Mouse (Mus musculus) forebrain, embryonic 16.5 days (tissue): ENCODE measurements around the gene Immp1l. TPM values are rescaled to one million over a fixed set of nuclear protein-coding genes. Genes with fewer than 3 reads are reported as not detected.
A peak's percentile ranks its signal among the peaks of the same experiment; 100 is the strongest.

Experiments used
- ATAC-seq: fragments of 200-750 bp; cut with Nextera tagmentation; 2 replicates; pipeline ENCODE4 v1.8.0; 2017; ENCODE audit warnings: mild to moderate bottlenecking, moderate library complexity
- H3K27ac ChIP-seq: fragments of 300-500 bp; sonication (generic); 2 replicates; pipeline ENCODE4 v1.5.1; 2014; ENCODE audit warnings: low read length, control low read depth
- H3K27me3 ChIP-seq: fragments of 300-500 bp; sonication (generic); replicated peaks from 2 replicates; pipeline ENCODE4 v1.6.1; 2014; ENCODE audit warnings: low read length; ENCODE audit not compliant: control insufficient read depth, insufficient read depth
- H3K36me3 ChIP-seq: fragments of 300-500 bp; sonication (generic); 2 replicates; pipeline ENCODE4 v1.6.1; 2014; ENCODE audit not compliant: control insufficient read depth, insufficient read depth
- H3K4me1 ChIP-seq: fragments of 300-500 bp; sonication (generic); replicated peaks from 2 replicates; pipeline ENCODE4 v1.6.1; 2014; ENCODE audit warnings: low read length; ENCODE audit not compliant: control insufficient read depth, insufficient read depth
- H3K4me2 ChIP-seq: fragments of 300-500 bp; sonication (generic); 2 replicates; pipeline ENCODE4 v1.6.1; 2014; ENCODE audit warnings: mild to moderate bottlenecking, low read length, control low read depth
- H3K4me3 ChIP-seq: fragments of 300-500 bp; sonication (generic); replicated peaks from 2 replicates; pipeline ENCODE4 v1.5.1; 2014; ENCODE audit warnings: mild to moderate bottlenecking, low read length, control low read depth
- H3K9ac ChIP-seq: fragments of 300-500 bp; sonication (generic); replicated peaks from 2 replicates; pipeline ENCODE4 v1.6.1; 2014; ENCODE audit warnings: low read depth, low read length, control low read depth
- H3K9me3 ChIP-seq: fragments of 300-500 bp; sonication (generic); 2 replicates; pipeline ENCODE4 v1.6.1; 2016; ENCODE audit warnings: low read length; ENCODE audit not compliant: control insufficient read depth
- WGBS: fragments of 180-500 bp; shearing (Covaris S2); extraction: QIAGEN DNeasy Blood & Tissue Kit; methylation state at CpG from one replicate; pipeline ENCODE4 v1.1.7; 2014; 5-methylcytosine and 5-hydroxymethylcytosine counted together
- polyA plus RNA-seq: library from polyadenylated mRNA; unstranded; fragments of >200 nt; fragmentation: Nextera tagmentation; extraction: Ambion mirVana; gene quantifications from 2 replicates; pipeline ENCODE4 v1.2.1, GENCODE M21; 2015

Immp1l gene
- polyA plus RNA-seq, result 99.9 and 115 TPM in 2 replicates

DNA sequence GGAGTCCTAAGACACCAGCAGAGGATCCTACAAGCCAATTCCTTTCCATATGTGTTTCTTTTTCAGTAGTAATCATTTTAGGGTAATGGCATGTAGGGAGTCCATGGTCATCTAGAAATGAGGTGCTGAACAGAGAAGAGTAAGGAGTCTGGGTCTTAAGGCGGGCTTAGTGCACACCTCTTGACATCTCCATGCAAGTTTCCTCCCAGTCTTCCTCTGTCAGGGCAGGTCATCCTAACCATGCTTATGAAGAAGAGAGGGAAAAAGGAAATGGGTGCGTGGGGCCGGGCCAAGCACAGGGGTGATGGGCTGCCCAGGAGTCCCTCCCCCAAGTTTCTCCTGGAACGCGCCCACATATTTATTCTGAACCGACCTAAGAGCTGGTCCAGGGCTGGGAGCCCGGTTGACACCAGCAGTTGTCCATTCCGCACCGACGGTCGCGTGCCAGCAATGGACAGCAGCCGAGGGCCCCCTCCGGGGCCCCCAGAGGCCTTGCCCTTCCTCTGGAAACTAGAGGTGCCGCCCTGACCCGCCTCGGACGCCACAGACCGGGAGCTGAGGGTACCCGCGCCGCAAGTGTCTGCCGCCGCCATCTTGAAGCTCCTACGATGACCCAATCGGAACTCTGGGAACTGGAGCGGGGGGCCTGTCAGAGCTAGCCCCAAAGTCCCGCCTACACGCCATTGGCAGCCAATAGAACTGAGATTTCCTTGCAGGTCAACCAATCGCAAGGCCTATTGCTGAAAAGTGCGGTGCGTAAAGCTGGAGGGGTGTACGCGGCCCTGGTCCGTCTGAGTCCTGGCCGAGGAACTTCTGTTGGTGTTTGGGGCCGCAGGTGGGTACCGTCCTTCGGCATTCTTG lies at the start of gene Immp1l, which contains the start of gene Elp4:
Immp1l (plus strand) TSS at position 743 of the 861 bp plus-strand sequence.
Elp4 (minus strand) TSS at position 669 of the 861 bp plus-strand sequence.
- WGBS, result under 1% methylated on average over 39 of the region's 39 CpGs
- peak; percentile 100 for ATAC-seq
- peak within 1 kb of the TSS; percentile 84 for H3K4me3 ChIP-seq
- H3K27ac ChIP-seq, result peak within 1 kb of the TSS; percentile 78
- no peaks in the 10 kb centered on the region for H3K9me3 ChIP-seq
- H3K27me3 ChIP-seq, result no peaks in the 10 kb centered on the region
- H3K4me1 ChIP-seq, result peaks cover 6% of the 10 kb centered on the region
- peak within 1 kb of the TSS; percentile 92 for H3K9ac ChIP-seq
- H3K4me2 ChIP-seq, result peak within 1 kb of the TSS; percentile 93
- no peaks in the 10 kb centered on the region for H3K36me3 ChIP-seq

GRCm38 (mm10) chr2:105854740-105855139 lies 49.7 kb upstream of the Immp1l start:
- WGBS, result 60% methylated on average over 2 of the region's 2 CpGs
- no peak overlapping the region for H3K4me3 ChIP-seq

DNA sequence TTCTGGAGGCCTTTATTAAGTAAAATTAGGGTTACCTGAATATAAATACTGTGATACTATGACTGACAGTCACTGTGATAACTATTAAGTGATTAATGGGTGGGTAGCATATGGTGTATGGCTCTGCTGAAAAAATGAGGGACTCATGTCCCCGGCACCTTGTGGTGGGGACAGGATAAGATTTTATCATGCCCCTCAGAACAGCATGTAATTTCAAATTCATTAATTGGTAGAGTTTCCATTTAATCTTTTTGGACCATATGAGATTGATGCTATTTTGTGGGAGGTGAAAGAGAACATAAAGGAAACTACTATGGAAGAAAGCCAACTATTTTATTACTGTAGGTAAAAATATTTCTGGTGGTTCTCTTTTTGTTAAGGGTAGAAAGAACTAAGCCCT lies 31.0 kb upstream of the Immp1l start:
- no peak overlapping the region for H3K9ac ChIP-seq
- H3K4me2 ChIP-seq, result no peak overlapping the region
- ATAC-seq, result no peak
- H3K4me1 ChIP-seq, result no peaks in the 10 kb centered on the region
- H3K27ac ChIP-seq, result no peak overlapping the region
- peaks cover 2% of the 10 kb centered on the region; the same call in 1 of the 2 replicates for H3K9me3 ChIP-seq
- H3K4me3 ChIP-seq, result no peak overlapping the region
- WGBS, result 98% methylated on average over 1 of the region's 1 CpGs
- H3K27me3 ChIP-seq, result no peaks in the 10 kb centered on the region
- H3K36me3 ChIP-seq, result no peaks in the 10 kb centered on the region

More at GRCm38 (mm10) chr2:105854740-105855139, 49.7 kb upstream of the Immp1l start:
- Histone ChIP-seq H3K27me3 (no peaks in the 10 kb centered on the region), H3K9me3 (no peaks in the 10 kb centered on the region), H3K27ac (no peak overlapping the region), H3K4me2 (no peak overlapping the region), H3K9ac (no peak overlapping the region), H3K4me1 (no peaks in the 10 kb centered on the region), H3K36me3 (no peaks in the 10 kb centered on the region)
- ATAC-seq, result no peak

GRCm38 (mm10) chr2:105890816-105891215 lies 13.6 kb upstream of the Immp1l start:
- H3K27ac ChIP-seq, result no peak overlapping the region
- no peak overlapping the region for H3K4me3 ChIP-seq
- no peak overlapping the region for H3K4me2 ChIP-seq
- H3K36me3 ChIP-seq, result peaks cover 7% of the 10 kb centered on the region
- no peak overlapping the region for H3K9ac ChIP-seq
- ATAC-seq, result no peak
- no peaks in the 10 kb centered on the region for H3K27me3 ChIP-seq
- H3K9me3 ChIP-seq, result no peaks in the 10 kb centered on the region
- H3K4me1 ChIP-seq, result no peaks in the 10 kb centered on the region

- under 1% methylated on average over 12 of the region's 12 CpGs for WGBS
- H3K4me3 ChIP-seq, result peak overlapping the region; percentile 84
- peak overlapping the region; percentile 68 for H3K9ac ChIP-seq
- peaks cover 6% of the 10 kb centered on the region for H3K4me1 ChIP-seq
- peak; percentile 52 for ATAC-seq
- peak overlapping the region; percentile 78 for H3K27ac ChIP-seq
- peak overlapping the region; percentile 93 for H3K4me2 ChIP-seq
- no peaks in the 10 kb centered on the region for H3K27me3 ChIP-seq
- no peaks in the 10 kb centered on the region for H3K9me3 ChIP-seq
- H3K36me3 ChIP-seq, result no peaks in the 10 kb centered on the region
Observed at GRCm38 (mm10) chr2:105904757-105905146, 314 bp downstream of the Immp1l start.

DNA sequence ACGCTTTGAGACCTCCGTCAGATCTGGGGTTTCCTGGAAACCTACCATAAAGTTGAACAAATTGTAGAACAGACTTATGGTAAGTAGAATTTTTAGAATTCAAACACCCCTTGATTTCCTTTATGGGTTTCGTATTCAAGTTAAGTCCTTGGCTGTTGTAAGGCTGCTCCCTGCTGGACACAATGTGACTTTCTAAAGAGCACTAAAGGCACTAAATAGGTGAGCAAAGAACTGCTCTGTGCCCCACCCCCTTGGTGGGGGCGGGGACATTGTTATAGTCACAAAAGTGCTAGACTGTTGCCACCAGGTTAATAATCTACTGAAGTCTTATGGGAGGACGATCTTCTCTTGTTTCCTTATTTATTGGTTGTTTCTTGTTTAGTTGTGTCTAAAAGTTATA lies 3.9 kb downstream of the Immp1l start:
- Histone ChIP-seq H3K9me3 (no peaks in the 10 kb centered on the region), H3K4me3 (no peak overlapping the region), H3K36me3 (no peaks in the 10 kb centered on the region), H3K9ac (no peak overlapping the region), H3K27ac (no peak overlapping the region), H3K4me1 (peaks cover 6% of the 10 kb centered on the region), H3K4me2 (no peak overlapping the region), H3K27me3 (no peaks in the 10 kb centered on the region)
- no peak for ATAC-seq
- WGBS, result 87% methylated on average over 5 of the region's 5 CpGs

- H3K4me1 ChIP-seq, result peaks cover 3% of the 10 kb centered on the region; the same call in 1 of the 2 replicates
- ATAC-seq, result no peak
- H3K4me2 ChIP-seq, result no peak overlapping the region
- no peaks in the 10 kb centered on the region for H3K27me3 ChIP-seq
- 96% methylated on average over 3 of the region's 3 CpGs for WGBS
- H3K27ac ChIP-seq, result no peak overlapping the region
- H3K9me3 ChIP-seq, result no peaks in the 10 kb centered on the region
- no peak overlapping the region for H3K4me3 ChIP-seq
- H3K9ac ChIP-seq, result no peak overlapping the region
- no peaks in the 10 kb centered on the region for H3K36me3 ChIP-seq
Observed at GRCm38 (mm10) chr2:105910611-105911010, 6.2 kb downstream of the Immp1l start.

GRCm38 (mm10) chr2:105913655-105914366 lies 9.4 kb downstream of the Immp1l start:
- no peak overlapping the region for H3K9ac ChIP-seq
- peaks cover 3% of the 10 kb centered on the region; the same call in 1 of the 2 replicates for H3K4me1 ChIP-seq
- WGBS, result 37% methylated on average over 6 of the region's 6 CpGs
- peak overlapping the region; percentile 32 for H3K4me2 ChIP-seq
- no peaks in the 10 kb centered on the region for H3K9me3 ChIP-seq
- no peaks in the 10 kb centered on the region for H3K36me3 ChIP-seq
- peak; percentile 90 for ATAC-seq
- no peak overlapping the region for H3K27ac ChIP-seq
- H3K4me3 ChIP-seq, result no peak overlapping the region
- no peaks in the 10 kb centered on the region for H3K27me3 ChIP-seq

- no peaks in the 10 kb centered on the region for H3K27me3 ChIP-seq
- no peaks in the 10 kb centered on the region for H3K36me3 ChIP-seq
- H3K4me3 ChIP-seq, result no peak overlapping the region
- ATAC-seq, result no peak
- no peak overlapping the region for H3K9ac ChIP-seq
- H3K27ac ChIP-seq, result no peak overlapping the region
- peaks cover 3% of the 10 kb centered on the region; the same call in 1 of the 2 replicates for H3K4me1 ChIP-seq
- H3K9me3 ChIP-seq, result no peaks in the 10 kb centered on the region
- no peak overlapping the region for H3K4me2 ChIP-seq
- WGBS, result 83% methylated on average over 1 of the region's 1 CpGs
Observed at GRCm38 (mm10) chr2:105916671-105917070, 12.2 kb downstream of the Immp1l start.
